Mouse (Mus musculus) hindbrain, embryonic 14.5 days (tissue): ENCODE measurements at regions not wholly inside any gene's neighbourhood (a gene's known extent, or its start where the extent isn't known, plus 50 kb on each side); places are given as distances from the start of the nearest gene placed in this dataset.

Source experiments
- ATAC-seq: fragments of 200-750 bp; cut with Nextera tagmentation; 2 replicates; pipeline ENCODE4 v1.8.0; 2017; ENCODE audit warnings: moderate number of reproducible peaks, mild to moderate bottlenecking, moderate TSS enrichment, moderate library complexity; ENCODE audit not compliant: low FRiP score
- DNase-seq: peaks from one replicate; pipeline ENCODE4 v3.0.0-alpha.2; 2015; ENCODE audit warnings: low spot score
- H3K27ac ChIP-seq: fragments of 300-500 bp; sonication (generic); 2 replicates; pipeline ENCODE4 v1.5.1; 2014; ENCODE audit warnings: mild to moderate bottlenecking, moderate library complexity
- H3K27me3 ChIP-seq: fragments of 300-500 bp; sonication (generic); 2 replicates; pipeline ENCODE4 v1.6.1; 2014; ENCODE audit warnings: mild to moderate bottlenecking, low read length, mixed read lengths; ENCODE audit not compliant: control insufficient read depth, insufficient read depth
- H3K36me3 ChIP-seq: fragments of 300-500 bp; sonication (generic); replicated peaks from 2 replicates; pipeline ENCODE4 v1.6.1; 2014; ENCODE audit not compliant: control insufficient read depth, insufficient read depth
- H3K4me1 ChIP-seq: fragments of 300-500 bp; sonication (generic); replicated peaks from 2 replicates; pipeline ENCODE4 v1.6.1; 2014; ENCODE audit warnings: antibody characterized with exemption, low read length, mixed read lengths; ENCODE audit not compliant: control insufficient read depth, insufficient read depth
- H3K4me2 ChIP-seq: fragments of 300-500 bp; sonication (generic); replicated peaks from 2 replicates; pipeline ENCODE4 v1.6.1; 2014; ENCODE audit warnings: mild to moderate bottlenecking, moderate library complexity
- H3K4me3 ChIP-seq: fragments of 300-500 bp; sonication (generic); replicated peaks from 2 replicates; pipeline ENCODE4 v1.5.1; 2014; ENCODE audit warnings: mild to moderate bottlenecking, low read length
- H3K9ac ChIP-seq: fragments of 300-500 bp; sonication (generic); 2 replicates; pipeline ENCODE4 v1.6.1; 2014
- H3K9me3 ChIP-seq: fragments of 300-500 bp; sonication (generic); 2 replicates; pipeline ENCODE4 v1.6.1; 2016; ENCODE audit warnings: low read length; ENCODE audit not compliant: control insufficient read depth
- WGBS: fragments of 180-500 bp; shearing (Covaris S2); extraction: QIAGEN DNeasy Blood & Tissue Kit; methylation state at CpG from one replicate; pipeline ENCODE4 v1.1.7; 2014; 5-methylcytosine and 5-hydroxymethylcytosine counted together

GRCm38 (mm10) chr14:61703916-61704315 lies 96.7 kb downstream of the Kcnrg start:
- H3K4me1 ChIP-seq, result no peaks in the 10 kb centered on the region
- no peak for DNase-seq
- no peaks in the 10 kb centered on the region for H3K27me3 ChIP-seq
- ATAC-seq, result no peak
- no peaks in the 10 kb centered on the region for H3K9me3 ChIP-seq
- no peak overlapping the region for H3K27ac ChIP-seq
- H3K36me3 ChIP-seq, result no peaks in the 10 kb centered on the region
- no peak overlapping the region for H3K4me3 ChIP-seq
- no peak overlapping the region for H3K9ac ChIP-seq
- H3K4me2 ChIP-seq, result no peak overlapping the region
- WGBS, result 68% methylated on average over 3 of the region's 3 CpGs

- 91% methylated on average over 6 of the region's 6 CpGs for WGBS
- no peaks in the 10 kb centered on the region for H3K4me1 ChIP-seq
- H3K4me3 ChIP-seq, result no peak overlapping the region
- no peaks in the 10 kb centered on the region for H3K9me3 ChIP-seq
- ATAC-seq (no peak), DNase-seq (no peak)
- no peaks in the 10 kb centered on the region for H3K27me3 ChIP-seq
- no peaks in the 10 kb centered on the region for H3K36me3 ChIP-seq
- H3K4me2 ChIP-seq, result no peak overlapping the region
- no peak overlapping the region for H3K9ac ChIP-seq
- no peak overlapping the region for H3K27ac ChIP-seq
These were observed 99.7 kb downstream of the Kcnrg start for GRCm38 (mm10) chr14:61706984-61707383.

GRCm38 (mm10) chr14:61708331-61708730 lies 101.1 kb downstream of the Kcnrg start:
- 62% methylated on average over 6 of the region's 6 CpGs for WGBS
- Histone ChIP-seq H3K4me1 (no peaks in the 10 kb centered on the region), H3K4me2 (no peak overlapping the region), H3K4me3 (no peak overlapping the region), H3K27me3 (no peaks in the 10 kb centered on the region), H3K27ac (no peak overlapping the region), H3K9me3 (no peaks in the 10 kb centered on the region), H3K36me3 (no peaks in the 10 kb centered on the region), H3K9ac (no peak overlapping the region)
- DNase-seq (no peak), ATAC-seq (no peak)

- Histone ChIP-seq H3K27me3 (no peaks in the 10 kb centered on the region), H3K9me3 (peaks cover 6% of the 10 kb centered on the region), H3K36me3 (no peaks in the 10 kb centered on the region), H3K27ac (no peak overlapping the region), H3K9ac (no peak overlapping the region), H3K4me1 (no peaks in the 10 kb centered on the region), H3K4me3 (no peak overlapping the region), H3K4me2 (no peak overlapping the region)
- no peak for DNase-seq
- 97% methylated on average over 4 of the region's 4 CpGs for WGBS
- no peak for ATAC-seq
These were observed 108.5 kb downstream of the Kcnrg start for GRCm38 (mm10) chr14:61715746-61716145.

GRCm38 (mm10) chr14:61718392-61719124 lies 111.3 kb downstream of the Kcnrg start:
- Histone ChIP-seq H3K27ac (no peak overlapping the region), H3K4me3 (no peak overlapping the region), H3K36me3 (no peaks in the 10 kb centered on the region), H3K9ac (no peak overlapping the region), H3K27me3 (no peaks in the 10 kb centered on the region), H3K4me2 (no peak overlapping the region), H3K4me1 (no peaks in the 10 kb centered on the region), H3K9me3 (peaks cover 6% of the 10 kb centered on the region)
- WGBS, result 50% methylated on average over 4 of the region's 4 CpGs
- no peak for DNase-seq
- ATAC-seq, result no peak

GRCm38 (mm10) chr14:61721302-61721701 lies 114.0 kb downstream of the Kcnrg start:
- Histone ChIP-seq H3K4me1 (no peaks in the 10 kb centered on the region), H3K27ac (no peak overlapping the region), H3K9ac (no peak overlapping the region), H3K9me3 (no peaks in the 10 kb centered on the region; the same call in 1 of the 2 replicates), H3K4me3 (no peak overlapping the region), H3K36me3 (no peaks in the 10 kb centered on the region), H3K27me3 (no peaks in the 10 kb centered on the region), H3K4me2 (no peak overlapping the region)
- DNase-seq, result no peak
- 82% methylated on average over 4 of the region's 4 CpGs for WGBS
- ATAC-seq, result no peak

GRCm38 (mm10) chr14:61724942-61725341 lies 117.7 kb downstream of the Kcnrg start:
- Histone ChIP-seq H3K27ac (no peak overlapping the region), H3K4me1 (no peaks in the 10 kb centered on the region), H3K27me3 (no peaks in the 10 kb centered on the region), H3K4me2 (no peak overlapping the region), H3K36me3 (no peaks in the 10 kb centered on the region), H3K9me3 (no peaks in the 10 kb centered on the region), H3K9ac (no peak overlapping the region), H3K4me3 (no peak overlapping the region)
- ATAC-seq (no peak), DNase-seq (no peak)
- WGBS, result 87% methylated on average over 3 of the region's 3 CpGs

- 43% methylated on average over 5 of the region's 5 CpGs for WGBS
- DNase-seq (no peak), ATAC-seq (no peak)
- Histone ChIP-seq H3K9me3 (no peaks in the 10 kb centered on the region), H3K4me2 (no peak overlapping the region), H3K27ac (no peak overlapping the region), H3K36me3 (no peaks in the 10 kb centered on the region), H3K4me3 (no peak overlapping the region), H3K4me1 (no peaks in the 10 kb centered on the region), H3K9ac (no peak overlapping the region), H3K27me3 (no peaks in the 10 kb centered on the region)
These were observed 121.3 kb downstream of the Kcnrg start for GRCm38 (mm10) chr14:61728562-61728961.

GRCm38 (mm10) chr14:61735541-61735940 lies 128.3 kb downstream of the Kcnrg start:
- H3K27me3 ChIP-seq, result no peaks in the 10 kb centered on the region
- no peaks in the 10 kb centered on the region for H3K9me3 ChIP-seq
- DNase-seq (no peak), ATAC-seq (no peak)
- no peak overlapping the region for H3K9ac ChIP-seq
- H3K4me3 ChIP-seq, result no peak overlapping the region
- 83% methylated on average over 6 of the region's 6 CpGs for WGBS
- H3K36me3 ChIP-seq, result no peaks in the 10 kb centered on the region
- no peak overlapping the region for H3K27ac ChIP-seq
- H3K4me1 ChIP-seq, result no peaks in the 10 kb centered on the region
- no peak overlapping the region for H3K4me2 ChIP-seq
